Mouse (Mus musculus) spleen, adult 2 months (tissue): ENCODE data around the gene Sgip1.

Experiments used
- CTCF ChIP-seq: fragments of 200-500 bp; IDR thresholded peaks from 2 replicates; pipeline ENCODE4 v1.5.1; 2011; ENCODE audit warnings: mild to moderate bottlenecking, inconsistent platforms; ENCODE audit not compliant: insufficient read depth, insufficient read length, insufficient replicate concordance; ENCODE audit errors: extremely low read depth
- POLR2A ChIP-seq: fragments of 200-500 bp; IDR thresholded peaks from 2 replicates; pipeline ENCODE4 v1.6.1; 2011; ENCODE audit warnings: low read depth, low read length, inconsistent platforms

DNA sequence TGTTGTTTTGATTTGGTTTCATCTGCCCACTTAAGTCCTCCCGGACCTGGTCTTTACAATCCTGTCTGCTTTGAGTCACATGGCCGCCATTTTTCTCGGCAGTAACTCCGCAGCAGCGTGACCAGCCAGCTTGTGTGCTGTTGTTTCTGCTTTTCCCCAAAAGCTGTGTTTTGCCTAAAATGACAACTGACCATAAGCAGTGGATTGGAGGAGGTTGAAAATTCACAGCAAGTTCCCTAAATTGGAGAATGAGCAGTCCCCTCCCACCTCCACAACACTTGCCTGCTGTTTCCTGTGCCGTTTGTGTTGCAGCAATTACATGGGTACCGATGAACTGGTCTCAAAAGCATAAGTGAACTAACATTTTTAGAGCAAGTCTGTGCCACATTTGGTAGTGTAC is 189.6 kb downstream of the Sgip1 start:
- TF ChIP-seq CTCF (no peak), POLR2A (no peak)
